Mouse (Mus musculus) neural tube, embryonic 14.5 days (tissue): ENCODE data around the gene Gm20388. TPM values are rescaled to one million over a fixed set of nuclear protein-coding genes. Genes with fewer than 3 reads are reported as not detected.

ENCODE experiments used
- ATAC-seq: fragments of 200-750 bp; cut with Nextera tagmentation; 2 replicates; pipeline ENCODE4 v1.8.0; 2017; ENCODE audit warnings: low read depth, mild to moderate bottlenecking, moderate TSS enrichment, moderate library complexity
- H3K27ac ChIP-seq: fragments of 300-500 bp; sonication (generic); 2 replicates; pipeline ENCODE4 v1.5.1; 2014; ENCODE audit warnings: low read depth, mild to moderate bottlenecking, control low read depth, low read length, moderate library complexity, mixed read lengths
- H3K27me3 ChIP-seq: fragments of 300-500 bp; sonication (generic); 2 replicates; pipeline ENCODE4 v1.6.1; 2014; ENCODE audit warnings: low read length; ENCODE audit not compliant: control insufficient read depth, insufficient read depth
- H3K36me3 ChIP-seq: fragments of 300-500 bp; sonication (generic); 2 replicates; pipeline ENCODE4 v1.6.1; 2014; ENCODE audit warnings: low read length, mixed read lengths; ENCODE audit not compliant: control insufficient read depth, insufficient read depth
- H3K4me1 ChIP-seq: fragments of 300-500 bp; sonication (generic); 2 replicates; pipeline ENCODE4 v1.6.1; 2014; ENCODE audit warnings: low read length; ENCODE audit not compliant: control insufficient read depth, insufficient read depth
- H3K4me2 ChIP-seq: fragments of 300-500 bp; sonication (generic); 2 replicates; pipeline ENCODE4 v1.6.1; 2014; ENCODE audit warnings: mild to moderate bottlenecking, low read depth, low read length, control low read depth
- H3K4me3 ChIP-seq: fragments of 300-500 bp; sonication (generic); 2 replicates; pipeline ENCODE4 v1.5.1; 2014; ENCODE audit warnings: low read depth, low read length, control low read depth, mixed read lengths
- H3K9ac ChIP-seq: fragments of 300-500 bp; sonication (generic); replicated peaks from 2 replicates; pipeline ENCODE4 v1.6.1; 2014; ENCODE audit warnings: low read depth, mild to moderate bottlenecking, control low read depth, low read length, mixed read lengths
- H3K9me3 ChIP-seq: fragments of 300-500 bp; sonication (generic); 2 replicates; pipeline ENCODE4 v1.6.1; 2016; ENCODE audit warnings: low read length; ENCODE audit not compliant: control insufficient read depth
- WGBS: fragments of 180-500 bp; shearing (Covaris S2); extraction: QIAGEN DNeasy Blood & Tissue Kit; methylation state at CpG from one replicate; pipeline ENCODE4 v1.1.7; 2014; 5-methylcytosine and 5-hydroxymethylcytosine counted together
- polyA plus RNA-seq: library from polyadenylated mRNA; unstranded; fragments of >200 nt; fragmentation: Nextera tagmentation; extraction: Ambion mirVana; gene quantifications from 2 replicates; pipeline ENCODE4 v1.2.1, GENCODE M21; 2014

Gm20388 gene
- polyA plus RNA-seq, 1 experiment from 2014 or later: 10.3 TPM

GRCm38 (mm10) chr8:120777184-120777583 lies 866.5 kb downstream of the Gm20388 start:
- no peak for ATAC-seq
- H3K4me2 ChIP-seq: no peak overlapping the region
- no peaks in the 10 kb centered on the region for H3K27me3 ChIP-seq
- no peaks in the 10 kb centered on the region for H3K4me1 ChIP-seq
- H3K4me3 ChIP-seq: no peak overlapping the region
- H3K9ac ChIP-seq: no peak overlapping the region
- no peaks in the 10 kb centered on the region for H3K36me3 ChIP-seq
- H3K27ac ChIP-seq: no peak overlapping the region
- H3K9me3 ChIP-seq: no peaks in the 10 kb centered on the region
- WGBS: 93% methylated on average over 10 of the region's 10 CpGs

DNA sequence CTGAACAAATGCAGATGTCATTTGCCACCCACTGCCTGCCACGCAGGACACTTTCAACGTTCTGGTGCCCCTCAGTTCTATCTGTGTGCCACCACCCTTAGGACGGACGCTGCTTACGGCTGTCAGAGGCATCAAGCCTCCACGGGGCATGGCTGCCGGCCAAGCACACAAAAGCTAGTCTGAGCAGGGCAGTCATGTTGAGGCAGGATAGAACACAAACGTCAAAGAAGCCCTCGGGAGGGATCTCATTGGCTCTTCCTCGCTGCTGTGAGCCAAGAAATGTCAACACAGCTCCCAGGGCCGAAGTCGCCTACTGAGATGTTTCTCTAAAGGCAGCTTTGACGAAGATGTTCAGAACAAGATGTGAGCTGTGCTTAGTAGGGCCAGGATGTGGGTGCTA lies 867.1 kb downstream of the Gm20388 start:
- Histone ChIP-seq H3K9me3 (no peaks in the 10 kb centered on the region), H3K36me3 (no peaks in the 10 kb centered on the region), H3K4me3 (no peak overlapping the region), H3K9ac (no peak overlapping the region), H3K4me1 (no peaks in the 10 kb centered on the region), H3K27me3 (no peaks in the 10 kb centered on the region), H3K27ac (no peak overlapping the region), H3K4me2 (no peak overlapping the region)
- WGBS: 62% methylated on average over 13 of the region's 13 CpGs
- no peak for ATAC-seq

GRCm38 (mm10) chr8:120779106-120779505 lies 868.5 kb downstream of the Gm20388 start:
- Histone ChIP-seq H3K9me3 (no peaks in the 10 kb centered on the region), H3K36me3 (no peaks in the 10 kb centered on the region), H3K27me3 (no peaks in the 10 kb centered on the region), H3K4me1 (no peaks in the 10 kb centered on the region), H3K4me2 (no peak overlapping the region), H3K4me3 (no peak overlapping the region), H3K9ac (no peak overlapping the region), H3K27ac (no peak overlapping the region)
- 96% methylated on average over 7 of the region's 7 CpGs for WGBS
- no peak for ATAC-seq

- H3K4me1 ChIP-seq: no peaks in the 10 kb centered on the region
- no peaks in the 10 kb centered on the region for H3K9me3 ChIP-seq
- H3K9ac ChIP-seq: no peak overlapping the region
- H3K36me3 ChIP-seq: no peaks in the 10 kb centered on the region
- no peak overlapping the region for H3K27ac ChIP-seq
- no peaks in the 10 kb centered on the region for H3K27me3 ChIP-seq
- no peak overlapping the region for H3K4me3 ChIP-seq
- 89% methylated on average over 4 of the region's 4 CpGs for WGBS
- no peak overlapping the region for H3K4me2 ChIP-seq
- no peak for ATAC-seq
Observed at GRCm38 (mm10) chr8:120783781-120784180, 873.1 kb downstream of the Gm20388 start.

DNA sequence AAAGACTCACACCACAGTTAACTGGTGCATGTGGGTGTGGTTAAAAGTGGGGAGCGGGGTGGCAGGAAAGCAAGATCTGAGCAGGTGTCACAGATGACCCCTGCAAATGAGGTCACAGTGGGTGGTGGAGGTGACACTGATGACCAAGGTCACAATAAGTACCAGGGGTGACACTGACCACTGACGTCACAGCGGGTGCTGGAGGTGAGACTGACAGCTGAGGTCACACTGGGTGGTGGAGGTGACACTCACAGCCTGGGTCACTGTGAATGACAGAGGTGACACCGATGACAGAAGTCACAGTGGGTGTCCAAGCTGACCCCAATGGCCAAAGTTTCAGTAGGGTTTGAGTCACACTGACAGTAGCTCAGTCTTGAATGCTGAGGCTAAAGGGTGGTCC lies 876.1 kb downstream of the Gm20388 start:
- Histone ChIP-seq H3K36me3 (no peaks in the 10 kb centered on the region), H3K27ac (no peak overlapping the region), H3K4me1 (no peaks in the 10 kb centered on the region), H3K27me3 (no peaks in the 10 kb centered on the region), H3K9ac (no peak overlapping the region), H3K4me3 (no peak overlapping the region), H3K4me2 (no peak overlapping the region), H3K9me3 (no peaks in the 10 kb centered on the region)
- 84% methylated on average over 4 of the region's 4 CpGs for WGBS
- ATAC-seq: no peak

GRCm38 (mm10) chr8:120787631-120788030 lies 877.0 kb downstream of the Gm20388 start:
- no peak for ATAC-seq
- H3K27ac ChIP-seq: no peak overlapping the region
- H3K9me3 ChIP-seq: no peaks in the 10 kb centered on the region
- H3K4me1 ChIP-seq: no peaks in the 10 kb centered on the region
- H3K4me2 ChIP-seq: no peak overlapping the region
- WGBS: 39% methylated on average over 5 of the region's 5 CpGs
- H3K36me3 ChIP-seq: no peaks in the 10 kb centered on the region
- no peak overlapping the region for H3K9ac ChIP-seq
- no peak overlapping the region for H3K4me3 ChIP-seq
- H3K27me3 ChIP-seq: no peaks in the 10 kb centered on the region

GRCm38 (mm10) chr8:120792710-120793109 lies 882.1 kb downstream of the Gm20388 start:
- ATAC-seq: no peak
- H3K4me2 ChIP-seq: no peak overlapping the region
- no peak overlapping the region for H3K4me3 ChIP-seq
- H3K36me3 ChIP-seq: no peaks in the 10 kb centered on the region
- no peaks in the 10 kb centered on the region for H3K27me3 ChIP-seq
- WGBS: 84% methylated on average over 15 of the region's 15 CpGs
- no peaks in the 10 kb centered on the region for H3K4me1 ChIP-seq
- H3K9me3 ChIP-seq: no peaks in the 10 kb centered on the region
- no peak overlapping the region for H3K27ac ChIP-seq
- no peak overlapping the region for H3K9ac ChIP-seq

DNA sequence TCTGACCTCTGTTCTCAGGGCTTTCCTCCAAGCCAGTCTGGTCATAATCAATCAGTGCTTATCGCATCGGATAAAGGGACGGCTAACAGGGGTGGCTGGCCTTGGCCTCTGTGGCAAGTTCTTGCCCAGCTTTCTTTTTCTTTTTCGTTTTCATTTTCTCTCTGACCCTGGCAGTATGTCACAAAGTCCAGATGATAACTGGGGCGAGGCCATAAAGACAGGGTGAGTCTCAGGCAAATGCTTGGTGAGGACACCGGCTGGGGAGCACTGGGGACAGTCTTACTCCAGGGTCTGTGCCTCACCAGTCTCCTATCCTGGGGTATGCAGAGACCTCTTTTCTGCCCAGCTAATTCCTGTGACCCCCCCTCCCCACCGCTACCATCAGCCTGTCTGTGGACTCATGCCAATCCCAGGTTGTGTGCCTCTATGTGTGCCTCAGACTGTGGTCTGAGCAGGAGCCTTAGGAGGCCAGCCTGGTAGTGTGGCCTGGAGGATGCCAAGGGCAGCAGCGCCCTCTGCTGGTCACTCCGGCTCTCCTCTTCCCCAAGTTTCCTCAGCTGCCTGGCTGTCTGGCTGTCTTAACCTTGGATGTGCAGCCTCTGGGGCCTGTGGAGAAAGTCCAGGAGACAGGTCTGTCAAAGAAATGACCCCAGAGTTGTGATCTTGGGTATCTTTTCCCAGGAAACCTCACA lies 885.4 kb downstream of the Gm20388 start:
- no peaks in the 10 kb centered on the region for H3K9me3 ChIP-seq
- H3K9ac ChIP-seq: no peak overlapping the region
- H3K27ac ChIP-seq: no peak overlapping the region
- no peaks in the 10 kb centered on the region for H3K27me3 ChIP-seq
- 51% methylated on average over 9 of the region's 9 CpGs for WGBS
- no peaks in the 10 kb centered on the region for H3K36me3 ChIP-seq
- ATAC-seq: peak; percentile 68; the same call in 1 of the 2 replicates
- H3K4me3 ChIP-seq: no peak overlapping the region
- H3K4me2 ChIP-seq: no peak overlapping the region
- H3K4me1 ChIP-seq: no peaks in the 10 kb centered on the region

DNA sequence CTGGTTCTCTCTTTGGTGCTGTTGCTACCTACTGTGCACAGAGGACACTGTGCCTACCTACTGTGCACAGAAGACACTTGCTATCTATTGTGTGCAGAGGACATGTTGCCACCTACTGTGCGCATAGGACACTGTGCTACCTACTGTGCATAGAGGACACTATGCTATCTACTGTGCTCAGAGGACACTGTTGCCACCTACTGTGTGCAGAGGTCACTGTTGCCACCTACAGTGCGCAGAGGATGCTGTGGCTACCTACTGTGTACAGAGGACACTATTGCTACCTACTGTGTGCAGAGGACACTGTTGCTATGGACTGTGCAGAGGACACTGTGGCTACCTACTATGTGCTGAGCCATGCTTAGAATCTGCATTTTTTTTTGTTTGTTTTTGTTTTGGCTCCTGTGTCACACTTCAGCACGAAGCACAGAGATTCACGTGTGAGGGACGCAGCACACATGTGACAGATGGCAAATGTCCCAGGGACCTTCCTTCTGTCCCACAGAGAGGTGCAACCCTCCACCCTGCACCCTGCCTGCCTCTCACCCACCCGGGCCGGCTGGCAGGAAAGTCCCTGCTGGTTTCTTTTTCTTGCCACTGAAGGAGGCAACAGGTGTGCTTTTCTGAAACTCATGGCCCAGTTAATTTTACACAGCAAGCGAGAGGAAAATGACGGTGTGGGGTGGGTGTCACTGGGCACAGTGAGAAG lies 886.5 kb downstream of the Gm20388 start:
- Histone ChIP-seq H3K4me1 (no peaks in the 10 kb centered on the region), H3K27ac (no peak overlapping the region), H3K4me3 (no peak overlapping the region), H3K36me3 (no peaks in the 10 kb centered on the region), H3K9me3 (no peaks in the 10 kb centered on the region), H3K27me3 (no peaks in the 10 kb centered on the region), H3K9ac (no peak overlapping the region), H3K4me2 (no peak overlapping the region)
- ATAC-seq: no peak
- WGBS: 83% methylated on average over 9 of the region's 9 CpGs
